Mouse (Mus musculus): ENCODE results near the gene Smg9. TPM values are rescaled to one million over a fixed set of nuclear protein-coding genes. Genes with fewer than 3 reads are reported as not detected.

The Smg9 gene
- polyA plus RNA-seq, 1 experiment = 89.3 TPM

- no peak for DNase-seq
- Histone ChIP-seq H3K4me1 (ENCODE audit: control insufficient read depth, insufficient read depth, low read length) (no peaks in the 10 kb centered on the region), H3K4me3 (replicated peaks; ENCODE audit: insufficient read depth, low read depth, low read length) (no peak overlapping the region), H3K27ac (ENCODE audit: insufficient read depth, low read length) (no peak overlapping the region), H3K27me3 (ENCODE audit: control insufficient read depth, insufficient read depth, low read length) (no peaks in the 10 kb centered on the region)
- TF ChIP-seq CTCF (IDR thresholded peaks at IDR 0.05; ENCODE audit: borderline replicate concordance, insufficient read depth, low read depth, low read length) = no peak
- TF ChIP-seq POLR2A (IDR thresholded peaks at IDR 0.05; ENCODE audit: borderline replicate concordance, insufficient read depth, low read length) = no peak
- WGBS = 79% methylated on average over 5 of the region's 5 CpGs
These were observed 34.0 kb upstream of the Smg9 start for GRCm38 (mm10) chr7:24365258-24366014.

GRCm38 (mm10) chr7:24366716-24367632 lies 32.4 kb upstream of the Smg9 start:
- no peak for DNase-seq
- Histone ChIP-seq H3K4me3 (replicated peaks; ENCODE audit: insufficient read depth, low read depth, low read length) (no peak overlapping the region), H3K27ac (ENCODE audit: insufficient read depth, low read length) (no peak overlapping the region), H3K4me1 (ENCODE audit: control insufficient read depth, insufficient read depth, low read length) (no peaks in the 10 kb centered on the region), H3K27me3 (ENCODE audit: control insufficient read depth, insufficient read depth, low read length) (no peaks in the 10 kb centered on the region)
- TF ChIP-seq POLR2A (IDR thresholded peaks at IDR 0.05; ENCODE audit: borderline replicate concordance, insufficient read depth, low read length) (no peak), CTCF (IDR thresholded peaks at IDR 0.05; ENCODE audit: borderline replicate concordance, insufficient read depth, low read depth, low read length) (no peak)
- 63% methylated on average over 15 of the region's 15 CpGs for WGBS

- Histone ChIP-seq H3K4me3 (replicated peaks; ENCODE audit: insufficient read depth, low read depth, low read length) (no peak overlapping the region), H3K4me1 (ENCODE audit: control insufficient read depth, insufficient read depth, low read length) (peaks cover 2% of the 10 kb centered on the region), H3K27ac (ENCODE audit: insufficient read depth, low read length) (no peak overlapping the region), H3K27me3 (ENCODE audit: control insufficient read depth, insufficient read depth, low read length) (no peaks in the 10 kb centered on the region)
- WGBS = 74% methylated on average over 4 of the region's 4 CpGs
- TF ChIP-seq POLR2A (IDR thresholded peaks at IDR 0.05; ENCODE audit: borderline replicate concordance, insufficient read depth, low read length) (no peak), CTCF (IDR thresholded peaks at IDR 0.05; ENCODE audit: borderline replicate concordance, insufficient read depth, low read depth, low read length) (no peak)
- no peak for DNase-seq
These were observed 31.2 kb upstream of the Smg9 start for GRCm38 (mm10) chr7:24368226-24368625.

- H3K4me3 ChIP-seq (replicated peaks; ENCODE audit: insufficient read depth, low read depth, low read length) = no peak overlapping the region
- TF ChIP-seq CTCF (IDR thresholded peaks at IDR 0.05; ENCODE audit: borderline replicate concordance, insufficient read depth, low read depth, low read length) = no peak
- TF ChIP-seq POLR2A (IDR thresholded peaks at IDR 0.05; ENCODE audit: borderline replicate concordance, insufficient read depth, low read length) = no peak
- H3K4me1 ChIP-seq (ENCODE audit: control insufficient read depth, insufficient read depth, low read length) = peaks cover 6% of the 10 kb centered on the region
- H3K27me3 ChIP-seq (ENCODE audit: control insufficient read depth, insufficient read depth, low read length) = no peaks in the 10 kb centered on the region
- H3K27ac ChIP-seq (ENCODE audit: insufficient read depth, low read length) = no peak overlapping the region
- WGBS = 84% methylated on average over 7 of the region's 7 CpGs
- DNase-seq = no peak
These were observed 30.5 kb upstream of the Smg9 start for GRCm38 (mm10) chr7:24368946-24369345.

- Histone ChIP-seq H3K4me1 (ENCODE audit: control insufficient read depth, insufficient read depth, low read length) (peaks cover 6% of the 10 kb centered on the region), H3K27ac (ENCODE audit: insufficient read depth, low read length) (no peak within 1 kb of the TSS), H3K4me3 (replicated peaks; ENCODE audit: insufficient read depth, low read depth, low read length) (no peak within 1 kb of the TSS), H3K27me3 (ENCODE audit: control insufficient read depth, insufficient read depth, low read length) (no peaks in the 10 kb centered on the region)
- DNase-seq = no peak
- TF ChIP-seq POLR2A (IDR thresholded peaks at IDR 0.05; ENCODE audit: borderline replicate concordance, insufficient read depth, low read length) (no peak), CTCF (IDR thresholded peaks at IDR 0.05; ENCODE audit: borderline replicate concordance, insufficient read depth, low read depth, low read length) (no peak)
- WGBS = 29% methylated on average over 23 of the region's 23 CpGs
These were observed 29.5 kb upstream of the Smg9 start, which contains the start of gene Kcnn4 for GRCm38 (mm10) chr7:24369731-24370541. Kcnn4 (plus strand) TSS chr7:24370263.

- peaks cover 6% of the 10 kb centered on the region for H3K4me1 ChIP-seq (ENCODE audit: control insufficient read depth, insufficient read depth, low read length)
- WGBS = 82% methylated on average over 7 of the region's 7 CpGs
- H3K4me3 ChIP-seq (replicated peaks; ENCODE audit: insufficient read depth, low read depth, low read length) = no peak overlapping the region
- no peak for DNase-seq
- H3K27ac ChIP-seq (ENCODE audit: insufficient read depth, low read length) = no peak overlapping the region
- H3K27me3 ChIP-seq (ENCODE audit: control insufficient read depth, insufficient read depth, low read length) = no peaks in the 10 kb centered on the region
- TF ChIP-seq POLR2A (IDR thresholded peaks at IDR 0.05; ENCODE audit: borderline replicate concordance, insufficient read depth, low read length) (no peak), CTCF (IDR thresholded peaks at IDR 0.05; ENCODE audit: borderline replicate concordance, insufficient read depth, low read depth, low read length) (no peak)
These were observed 28.2 kb upstream of the Smg9 start for GRCm38 (mm10) chr7:24371012-24371808.

GRCm38 (mm10) chr7:24371809-24372145 lies 27.6 kb upstream of the Smg9 start:
- H3K27ac ChIP-seq (ENCODE audit: insufficient read depth, low read length) = no peak overlapping the region
- DNase-seq = no peak
- TF ChIP-seq CTCF (IDR thresholded peaks at IDR 0.05; ENCODE audit: borderline replicate concordance, insufficient read depth, low read depth, low read length) = no peak
- TF ChIP-seq POLR2A (IDR thresholded peaks at IDR 0.05; ENCODE audit: borderline replicate concordance, insufficient read depth, low read length) = no peak
- WGBS = 74% methylated on average over 3 of the region's 3 CpGs
- no peak overlapping the region for H3K4me3 ChIP-seq (replicated peaks; ENCODE audit: insufficient read depth, low read depth, low read length)
- peaks cover 6% of the 10 kb centered on the region for H3K4me1 ChIP-seq (ENCODE audit: control insufficient read depth, insufficient read depth, low read length)
- H3K27me3 ChIP-seq (ENCODE audit: control insufficient read depth, insufficient read depth, low read length) = no peaks in the 10 kb centered on the region

All from cerebellum, adult 2 months (tissue).